Mouse (Mus musculus): Measurements from ENCODE around the gene Zfp84. TPM values are rescaled to one million over a fixed set of nuclear protein-coding genes. Genes with fewer than 3 reads are reported as not detected.
A peak's percentile ranks its signal among the peaks of the same experiment; 100 is the strongest.
"Not testable (repeated sequence)": the region's sequence is repeated elsewhere in the genome, so short reads cannot be mapped to it uniquely, and the experiment has no call there.

Gene Zfp84
- total RNA-seq (2014; rRNA removed; ENCODE audit: low replicate concordance): 5.3 and 7.4 TPM in 2 replicates
- 6.0 and 6.1 TPM in 2 replicates for polyA plus RNA-seq (2015; fragmentation: Nextera tagmentation; extraction: Ambion mirVana)

DNA sequence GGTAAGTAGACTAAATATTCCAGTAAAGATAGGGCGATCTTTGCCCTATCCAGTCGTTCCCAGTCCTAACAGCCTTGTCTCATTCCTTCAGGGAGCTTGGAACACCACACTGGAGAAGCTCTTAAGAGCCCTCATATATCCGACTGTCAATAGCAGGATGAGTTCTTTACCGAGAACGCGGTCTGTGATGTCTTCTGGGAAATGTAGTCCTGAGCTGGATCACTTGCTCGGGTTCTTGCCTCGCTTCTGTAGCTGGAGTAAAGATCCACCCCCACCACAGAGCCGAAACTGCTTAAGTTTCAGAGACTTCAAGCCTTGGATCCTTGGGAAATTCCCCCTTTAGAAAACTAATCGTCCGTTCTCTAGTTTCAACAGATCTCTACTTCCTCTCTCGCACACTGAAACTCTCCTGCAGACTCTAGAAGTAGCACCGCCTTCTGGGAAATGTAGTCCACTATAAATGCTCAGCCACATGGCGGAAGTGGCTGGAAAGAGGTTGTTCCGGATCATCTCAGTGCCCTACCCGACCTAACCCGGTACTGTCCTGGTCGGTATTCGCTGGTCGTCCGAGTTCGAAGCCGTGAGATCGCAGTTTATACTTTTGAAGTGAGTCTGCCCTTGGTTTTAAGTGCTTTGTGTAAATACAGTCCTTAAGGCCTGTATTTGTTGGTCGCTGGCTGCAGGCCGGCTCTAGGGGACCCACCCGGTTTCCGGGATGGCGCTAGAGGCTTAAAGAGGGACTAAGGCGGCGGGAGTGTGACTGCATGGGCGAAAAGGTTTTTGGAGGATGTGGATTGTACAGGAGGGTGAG lies at the start of gene Zfp84:
Zfp84 (plus strand) TSS at position 463 of the 811 bp plus-strand sequence.
- TF ChIP-seq EP300 (IDR thresholded peaks at IDR 0.05; ENCODE audit: low read depth) (no peak), CTCF (IDR thresholded peaks at IDR 0.05; ENCODE audit: low read depth) (no peak)
- H3K9ac ChIP-seq (replicated peaks; ENCODE audit: low read depth, low read length): peak within 1 kb of the TSS; percentile 79
- peaks cover 20% of the 10 kb centered on the region for H3K36me3 ChIP-seq (replicated peaks; ENCODE audit: control insufficient read depth, insufficient read depth, low read length)
- H3K4me3 ChIP-seq (ENCODE audit: low read depth, low read length): peak within 1 kb of the TSS; percentile 93
- H3K9me3 ChIP-seq (replicated peaks; ENCODE audit: control insufficient read depth, low read length): no peaks in the 10 kb centered on the region
- WGBS: under 1% methylated on average over 32 of the region's 32 CpGs
- peak within 1 kb of the TSS; percentile 80 for H3K27ac ChIP-seq (ENCODE audit: low read depth)
- no peaks in the 10 kb centered on the region for H3K27me3 ChIP-seq (ENCODE audit: control insufficient read depth, insufficient read depth, low read length)
- peak; percentile 98 for DNase-seq (ENCODE audit: low spot score)
- ATAC-seq (ENCODE audit: insufficient read depth, low read depth): peak; percentile 95
- H3K4me1 ChIP-seq (ENCODE audit: control insufficient read depth, insufficient read depth): peaks cover 9% of the 10 kb centered on the region
- H3K4me2 ChIP-seq (ENCODE audit: low read depth, low read length): peak within 1 kb of the TSS; percentile 71

DNA sequence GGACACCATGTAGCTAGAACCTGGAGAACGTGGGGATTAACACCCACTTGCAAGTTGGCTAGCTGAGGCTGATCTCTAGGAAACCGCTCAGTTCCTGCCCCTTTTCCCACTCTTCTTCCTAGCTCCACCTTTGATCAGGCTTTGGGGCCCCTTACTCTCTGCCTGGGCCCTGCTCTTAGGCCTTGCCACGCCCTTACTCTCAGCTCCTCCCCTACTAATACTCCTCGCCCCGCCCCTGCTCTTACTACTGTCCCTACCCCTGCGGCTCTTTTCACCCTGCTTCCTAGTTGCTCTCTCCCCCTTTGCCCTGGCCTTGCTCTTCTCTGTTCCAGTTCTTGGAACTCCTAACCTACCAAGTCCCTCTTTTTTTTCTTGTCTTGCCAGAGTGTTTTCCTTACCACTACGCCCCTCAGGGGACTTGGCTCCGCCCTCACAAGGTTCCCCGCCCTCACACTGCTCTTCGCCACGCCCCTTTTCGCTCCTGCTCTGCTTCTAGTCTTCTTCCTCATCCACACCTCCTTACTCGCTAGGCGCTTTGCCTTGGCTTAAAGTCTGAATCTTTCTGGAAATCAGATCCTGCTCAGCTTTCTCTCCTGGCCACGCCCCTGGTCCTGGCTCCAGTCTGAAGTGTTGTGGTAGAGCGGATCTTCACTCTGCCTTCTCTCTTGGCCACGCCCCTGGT lies 42.8 kb upstream of the Zfp84 start:
- H3K9ac ChIP-seq (replicated peaks; ENCODE audit: low read depth, low read length); H3K36me3 ChIP-seq (replicated peaks; ENCODE audit: control insufficient read depth, insufficient read depth, low read length); H3K4me1 ChIP-seq (ENCODE audit: control insufficient read depth, insufficient read depth); ATAC-seq (ENCODE audit: insufficient read depth, low read depth); H3K27me3 ChIP-seq (ENCODE audit: control insufficient read depth, insufficient read depth, low read length); DNase-seq (ENCODE audit: low spot score); H3K9me3 ChIP-seq (replicated peaks; ENCODE audit: control insufficient read depth, low read length); H3K27ac ChIP-seq (ENCODE audit: low read depth); H3K4me2 ChIP-seq (ENCODE audit: low read depth, low read length); H3K4me3 ChIP-seq (ENCODE audit: low read depth, low read length): not testable (repeated sequence)
- WGBS: 20% methylated on average over 16 of the region's 17 CpGs

- H3K4me1 ChIP-seq (ENCODE audit: control insufficient read depth, insufficient read depth); H3K4me2 ChIP-seq (ENCODE audit: low read depth, low read length); ATAC-seq (ENCODE audit: insufficient read depth, low read depth): not testable (repeated sequence)
Measured at GRCm38 (mm10) chr7:29726860-29727259, 41.5 kb upstream of the Zfp84 start, which contains the start of gene Catsperg2. Gene Catsperg2 (minus strand): TSS chr7:29727032.

GRCm38 (mm10) chr7:29728055-29728454 lies 40.3 kb upstream of the Zfp84 start:
- DNase-seq (ENCODE audit: low spot score) (no peak), ATAC-seq (ENCODE audit: insufficient read depth, low read depth) (no peak)
- no peaks in the 10 kb centered on the region for H3K36me3 ChIP-seq (replicated peaks; ENCODE audit: control insufficient read depth, insufficient read depth, low read length)
- WGBS: 57% methylated on average over 2 of the region's 2 CpGs
- H3K27me3 ChIP-seq (ENCODE audit: control insufficient read depth, insufficient read depth, low read length): no peaks in the 10 kb centered on the region
- no peaks in the 10 kb centered on the region for H3K4me1 ChIP-seq (ENCODE audit: control insufficient read depth, insufficient read depth)
- H3K9me3 ChIP-seq (replicated peaks; ENCODE audit: control insufficient read depth, low read length): peaks cover 15% of the 10 kb centered on the region
- H3K4me2 ChIP-seq (ENCODE audit: low read depth, low read length): no peak overlapping the region
- H3K4me3 ChIP-seq (ENCODE audit: low read depth, low read length): no peak overlapping the region
- no peak overlapping the region for H3K27ac ChIP-seq (ENCODE audit: low read depth)
- no peak overlapping the region for H3K9ac ChIP-seq (replicated peaks; ENCODE audit: low read depth, low read length)
- TF ChIP-seq EP300 (IDR thresholded peaks at IDR 0.05; ENCODE audit: low read depth) (no peak), CTCF (IDR thresholded peaks at IDR 0.05; ENCODE audit: low read depth) (peak; percentile 24)

More at GRCm38 (mm10) chr7:29726860-29727259, 41.5 kb upstream of the Zfp84 start, which contains the start of gene Catsperg2:
- DNase-seq (ENCODE audit: low spot score); H3K27me3 ChIP-seq (ENCODE audit: control insufficient read depth, insufficient read depth, low read length); H3K9me3 ChIP-seq (replicated peaks; ENCODE audit: control insufficient read depth, low read length); H3K4me3 ChIP-seq (ENCODE audit: low read depth, low read length); H3K9ac ChIP-seq (replicated peaks; ENCODE audit: low read depth, low read length); H3K27ac ChIP-seq (ENCODE audit: low read depth); H3K36me3 ChIP-seq (replicated peaks; ENCODE audit: control insufficient read depth, insufficient read depth, low read length): not testable (repeated sequence)
- 60% methylated on average over 11 of the region's 11 CpGs for WGBS

- TF ChIP-seq EP300 (IDR thresholded peaks at IDR 0.05; ENCODE audit: low read depth) (no peak), CTCF (IDR thresholded peaks at IDR 0.05; ENCODE audit: low read depth) (no peak)
- no peaks in the 10 kb centered on the region for H3K36me3 ChIP-seq (replicated peaks; ENCODE audit: control insufficient read depth, insufficient read depth, low read length)
- no peaks in the 10 kb centered on the region for H3K4me1 ChIP-seq (ENCODE audit: control insufficient read depth, insufficient read depth)
- no peak for DNase-seq (ENCODE audit: low spot score)
- H3K4me2 ChIP-seq (ENCODE audit: low read depth, low read length): no peak overlapping the region
- H3K9me3 ChIP-seq (replicated peaks; ENCODE audit: control insufficient read depth, low read length): no peaks in the 10 kb centered on the region
- WGBS: 74% methylated on average over 3 of the region's 3 CpGs
- no peaks in the 10 kb centered on the region for H3K27me3 ChIP-seq (ENCODE audit: control insufficient read depth, insufficient read depth, low read length)
- H3K4me3 ChIP-seq (ENCODE audit: low read depth, low read length): no peak overlapping the region
- H3K27ac ChIP-seq (ENCODE audit: low read depth): no peak overlapping the region
- no peak overlapping the region for H3K9ac ChIP-seq (replicated peaks; ENCODE audit: low read depth, low read length)
- no peak for ATAC-seq (ENCODE audit: insufficient read depth, low read depth)
Measured at GRCm38 (mm10) chr7:29742258-29742657, 26.1 kb upstream of the Zfp84 start.

Measured in heart, postnatal 0 days (tissue).